Mouse (Mus musculus) MEL (cell line): ENCODE results near the gene Pcsk5.

Source experiments
- CTCF ChIP-seq, 3 experiments: IDR thresholded peaks in 2 of 3; conservative IDR thresholded peaks in 1 of 3; 2 replicates each; pipeline ENCODE4 v1.5.1; 2011 to 2012; ENCODE audit warnings: low read length in 3 of 3, low read depth in 2 of 3, mild to moderate bottlenecking in 2 of 3, improper control_type of control experiment in 1 of 3, inconsistent platforms in 1 of 3, mixed read lengths in 1 of 3, moderate library complexity in 1 of 3; ENCODE audit not compliant: control insufficient read depth in 1 of 3, insufficient read depth in 1 of 3, poor library complexity in 1 of 3, severe bottlenecking in 1 of 3
- EP300 ChIP-seq, 2 experiments: IDR thresholded peaks; 2 replicates each; pipeline ENCODE4 v1.6.1; 2011; ENCODE audit warnings: improper control_type of control experiment in 2 of 2, low read length in 2 of 2, low read depth in 1 of 2, mild to moderate bottlenecking in 1 of 2
- ETS1 ChIP-seq: IDR thresholded peaks from 2 replicates; pipeline ENCODE4 v1.6.1; 2012; ENCODE audit warnings: low read depth, mild to moderate bottlenecking, inconsistent platforms, low read length, improper control_type of control experiment, moderate library complexity
- NELFE ChIP-seq: IDR thresholded peaks from 2 replicates; pipeline ENCODE4 v1.6.1; 2011; ENCODE audit warnings: low read depth, low read length, improper control_type of control experiment
- POLR2A ChIP-seq, 2 experiments: IDR thresholded peaks; 2 replicates each; pipeline ENCODE4 v1.6.1; 2011 to 2012; ENCODE audit warnings: low read length in 2 of 2, mild to moderate bottlenecking in 2 of 2, control low read depth in 1 of 2, improper control_type of control experiment in 1 of 2, low read depth in 1 of 2, moderate library complexity in 1 of 2; ENCODE audit not compliant: control insufficient read depth in 1 of 2, insufficient read depth in 1 of 2, poor library complexity in 1 of 2
- SMC3 ChIP-seq: IDR thresholded peaks from 2 replicates; pipeline ENCODE4 v1.6.1; 2011; ENCODE audit warnings: low read depth, low read length, improper control_type of control experiment
- ZMIZ1 ChIP-seq: IDR thresholded peaks from 2 replicates; pipeline ENCODE4 v1.6.1; 2012; ENCODE audit warnings: low read depth, mild to moderate bottlenecking, inconsistent platforms, low read length, improper control_type of control experiment, moderate library complexity

GRCm38 (mm10) chr19:17848417-17848816 is 11.0 kb upstream of the Pcsk5 start:
- TF ChIP-seq SMC3 (no peak), CTCF (IDR thresholded peaks at IDR 0.05 in 2 of 3, conservative IDR thresholded peaks at IDR 0.05 in 1 of 3; ENCODE audit: control insufficient read depth in 1 of 3, insufficient read depth in 1 of 3, low read depth in 2 of 3, low read length in 3 of 3, poor library complexity in 1 of 3, severe bottlenecking in 1 of 3) (no peak), ZMIZ1 (no peak), EP300 (IDR thresholded peaks at IDR 0.05; ENCODE audit: low read depth in 1 of 2, low read length in 2 of 2) (no peak), POLR2A (IDR thresholded peaks at IDR 0.05; ENCODE audit: control insufficient read depth in 1 of 2, insufficient read depth in 1 of 2, low read depth in 1 of 2, low read length in 2 of 2, poor library complexity in 1 of 2) (no peak), ETS1 (no peak), NELFE (no peak)
